Mouse (Mus musculus) intestine, postnatal 0 days (tissue): Measurements from ENCODE around the gene Gm20716. TPM values are rescaled to one million over a fixed set of nuclear protein-coding genes. Genes with fewer than 3 reads are reported as not detected.
A peak's percentile ranks its signal among the peaks of the same experiment; 100 is the strongest.

Source experiments
- ATAC-seq: fragments of 200-750 bp; cut with Nextera tagmentation; 2 replicates; pipeline ENCODE4 v1.8.0; 2017; ENCODE audit warnings: mild to moderate bottlenecking, moderate TSS enrichment, moderate library complexity
- H3K27ac ChIP-seq: fragments of 300-500 bp; sonication (generic); 2 replicates; pipeline ENCODE4 v1.5.1; 2014; ENCODE audit warnings: mild to moderate bottlenecking, low read depth, low read length, moderate library complexity
- H3K27me3 ChIP-seq: fragments of 300-500 bp; sonication (generic); replicated peaks from 2 replicates; pipeline ENCODE4 v1.6.1; 2014; ENCODE audit warnings: low read length, mixed read lengths; ENCODE audit not compliant: control insufficient read depth, insufficient read depth
- H3K36me3 ChIP-seq: fragments of 300-500 bp; sonication (generic); 2 replicates; pipeline ENCODE4 v1.6.1; 2014; ENCODE audit warnings: mild to moderate bottlenecking, moderate library complexity; ENCODE audit not compliant: control insufficient read depth, insufficient read depth
- H3K4me1 ChIP-seq: fragments of 300-500 bp; sonication (generic); replicated peaks from 2 replicates; pipeline ENCODE4 v1.6.1; 2014; ENCODE audit warnings: antibody characterized with exemption, low read length, mixed read lengths; ENCODE audit not compliant: control insufficient read depth, insufficient read depth
- H3K4me2 ChIP-seq: fragments of 300-500 bp; sonication (generic); replicated peaks from 2 replicates; pipeline ENCODE4 v1.6.1; 2014; ENCODE audit warnings: low read depth, mild to moderate bottlenecking, moderate library complexity
- H3K4me3 ChIP-seq: fragments of 300-500 bp; sonication (generic); 2 replicates; pipeline ENCODE4 v1.5.1; 2014; ENCODE audit warnings: low read depth, low read length
- H3K9ac ChIP-seq: fragments of 300-500 bp; sonication (generic); 2 replicates; pipeline ENCODE4 v1.6.1; 2014; ENCODE audit warnings: mild to moderate bottlenecking, low read depth, low read length
- H3K9me3 ChIP-seq: fragments of 300-500 bp; sonication (generic); 2 replicates; pipeline ENCODE4 v1.6.1; 2016; ENCODE audit warnings: mixed run types; ENCODE audit not compliant: control insufficient read depth
- CTCF ChIP-seq: sonication (generic); IDR thresholded peaks from 2 replicates; pipeline ENCODE4 v1.5.1; 2016; ENCODE audit warnings: low read depth, mild to moderate bottlenecking, control low read depth, antibody characterized with exemption, moderate library complexity
- WGBS: fragments of 180-500 bp; shearing (Covaris S2); extraction: QIAGEN DNeasy Blood & Tissue Kit; methylation state at CpG from one replicate; pipeline ENCODE4 v1.1.7; 2014; 5-methylcytosine and 5-hydroxymethylcytosine counted together
- polyA plus RNA-seq: library from polyadenylated mRNA; unstranded; fragments of >200 nt; fragmentation: Nextera tagmentation; extraction: Ambion mirVana; gene quantifications from 2 replicates; pipeline ENCODE4 v1.2.1, GENCODE M21; 2015

Gene Gm20716
- polyA plus RNA-seq, 1 experiment from 2014 or later: 4.8 TPM

DNA sequence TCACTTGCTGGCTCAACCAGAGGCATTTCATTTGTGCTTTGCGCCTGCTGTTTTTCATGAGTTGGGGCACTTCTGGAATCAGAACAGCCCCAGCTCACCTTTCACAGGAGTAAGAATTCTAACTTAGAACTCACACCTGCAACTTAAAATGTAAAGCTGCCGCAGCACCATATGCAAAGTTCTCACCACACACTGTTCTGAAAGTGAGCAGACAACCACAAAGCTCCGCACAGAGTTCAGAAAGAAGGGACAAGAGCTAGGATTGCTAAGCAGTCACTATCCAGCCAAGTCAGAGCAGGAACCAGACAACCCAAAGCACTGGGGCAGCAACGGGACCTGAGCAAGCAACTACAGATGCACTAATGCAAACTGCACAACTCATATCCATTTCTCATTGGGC lies 30.7 kb downstream of the Gm20716 start:
- Histone ChIP-seq H3K4me3 (no peak overlapping the region), H3K4me1 (peaks cover 5% of the 10 kb centered on the region; the same call in 1 of the 2 replicates), H3K27me3 (no peaks in the 10 kb centered on the region), H3K36me3 (peaks cover 10% of the 10 kb centered on the region), H3K9me3 (no peaks in the 10 kb centered on the region), H3K27ac (no peak overlapping the region), H3K9ac (no peak overlapping the region), H3K4me2 (no peak overlapping the region)
- ATAC-seq: no peak
- 77% methylated on average over 4 of the region's 4 CpGs for WGBS
- no peak for TF ChIP-seq CTCF

DNA sequence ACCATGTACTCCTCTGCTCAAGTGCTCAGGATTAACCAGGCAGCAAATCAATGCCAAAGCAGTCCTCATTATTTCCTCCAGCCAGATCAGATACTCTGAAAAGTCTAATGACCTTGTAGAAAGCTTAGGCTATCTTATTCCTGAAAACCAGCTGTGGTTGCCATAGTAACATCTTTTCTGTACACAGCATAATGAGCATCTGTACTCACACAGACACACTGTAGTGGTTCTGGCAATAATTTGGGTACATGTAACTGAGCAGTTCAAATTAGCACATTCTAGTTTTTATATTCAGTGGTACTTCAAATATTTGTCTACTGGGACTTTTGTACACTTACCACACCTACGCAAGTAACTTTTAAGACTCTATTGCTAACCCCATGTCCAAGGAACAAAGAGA lies 31.7 kb downstream of the Gm20716 start:
- 61% methylated on average over 1 of the region's 1 CpGs for WGBS

DNA sequence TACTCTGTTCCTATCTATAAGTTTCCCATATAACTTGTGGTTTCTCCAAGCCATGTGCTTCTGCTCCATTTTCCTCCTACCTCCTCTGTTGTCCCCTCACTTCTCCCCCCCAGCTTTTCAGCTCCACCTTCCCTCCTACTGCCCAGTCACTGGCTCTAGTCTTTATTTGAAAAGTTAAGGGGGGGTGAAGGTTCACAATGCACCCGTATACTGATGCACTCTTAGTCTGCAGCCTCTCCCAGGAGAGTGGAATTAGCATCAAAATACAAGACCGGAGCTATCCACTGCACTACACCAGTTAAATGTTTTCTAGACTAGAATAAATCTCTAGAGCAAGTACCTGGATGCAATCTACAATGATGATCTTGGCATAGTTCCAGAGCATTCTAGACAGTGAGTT lies 34.4 kb downstream of the Gm20716 start:
- no peak for ATAC-seq
- 47% methylated on average over 2 of the region's 2 CpGs for WGBS
- TF ChIP-seq CTCF: no peak
- Histone ChIP-seq H3K9ac (no peak overlapping the region), H3K36me3 (peaks cover 10% of the 10 kb centered on the region), H3K9me3 (no peaks in the 10 kb centered on the region), H3K27me3 (no peaks in the 10 kb centered on the region), H3K4me3 (no peak overlapping the region), H3K4me1 (peaks cover 5% of the 10 kb centered on the region; the same call in 1 of the 2 replicates), H3K27ac (no peak overlapping the region), H3K4me2 (no peak overlapping the region)

More for the DNA sequence above, 31.7 kb downstream of the Gm20716 start:
- Histone ChIP-seq H3K36me3 (peaks cover 10% of the 10 kb centered on the region), H3K9ac (no peak overlapping the region), H3K27ac (no peak overlapping the region), H3K4me1 (peaks cover 5% of the 10 kb centered on the region; the same call in 1 of the 2 replicates), H3K4me3 (no peak overlapping the region), H3K4me2 (no peak overlapping the region), H3K27me3 (no peaks in the 10 kb centered on the region), H3K9me3 (no peaks in the 10 kb centered on the region)
- ATAC-seq: no peak
- no peak for TF ChIP-seq CTCF

DNA sequence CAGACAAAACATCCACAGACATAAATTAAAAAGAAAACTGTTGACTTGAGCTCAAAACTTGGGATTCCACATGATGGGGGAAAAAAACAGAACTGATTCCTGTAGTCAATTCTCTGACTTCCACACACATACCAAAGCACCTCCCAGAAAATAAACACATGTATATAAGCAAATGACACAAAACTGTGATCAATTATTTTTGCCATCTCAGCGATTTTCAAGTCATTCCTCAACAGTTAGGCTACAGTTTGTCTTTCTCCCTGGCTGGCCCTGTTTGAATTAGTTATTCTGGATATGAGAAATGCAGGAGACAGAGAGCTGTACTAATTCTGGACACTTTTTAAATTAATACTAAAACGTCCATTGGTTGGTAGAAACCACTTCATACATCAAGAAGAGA lies 36.5 kb downstream of the Gm20716 start:
- no peak overlapping the region for H3K4me3 ChIP-seq
- H3K9me3 ChIP-seq: no peaks in the 10 kb centered on the region
- no peak for TF ChIP-seq CTCF
- no peak overlapping the region for H3K9ac ChIP-seq
- ATAC-seq: no peak
- no peak overlapping the region for H3K4me2 ChIP-seq
- peaks cover 3% of the 10 kb centered on the region; the same call in 1 of the 2 replicates for H3K4me1 ChIP-seq
- no peak overlapping the region for H3K27ac ChIP-seq
- peaks cover 8% of the 10 kb centered on the region for H3K36me3 ChIP-seq
- WGBS: 52% methylated on average over 2 of the region's 2 CpGs
- H3K27me3 ChIP-seq: no peaks in the 10 kb centered on the region

DNA sequence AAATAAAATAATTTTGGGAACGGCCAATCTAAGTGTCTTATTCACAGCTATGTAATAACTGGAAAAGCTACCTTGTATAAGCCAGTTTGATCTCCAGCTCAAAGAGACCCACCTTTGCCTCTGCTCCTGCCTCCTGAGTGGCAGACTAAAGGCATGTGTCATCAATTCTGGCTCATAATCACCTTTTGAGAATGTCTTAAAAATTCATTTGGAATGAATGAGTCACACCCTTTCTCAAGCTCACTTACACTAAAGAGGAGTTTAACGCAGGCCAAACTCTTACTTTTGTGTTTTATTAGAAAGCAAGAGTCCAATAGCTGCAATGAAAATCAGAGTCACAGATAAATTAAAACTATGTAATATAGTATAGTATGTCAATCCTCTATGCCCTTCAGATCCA lies 38.3 kb downstream of the Gm20716 start:
- Histone ChIP-seq H3K36me3 (peaks cover 5% of the 10 kb centered on the region), H3K9me3 (no peaks in the 10 kb centered on the region), H3K27ac (no peak overlapping the region), H3K4me2 (no peak overlapping the region), H3K4me3 (no peak overlapping the region), H3K27me3 (no peaks in the 10 kb centered on the region), H3K4me1 (no peaks in the 10 kb centered on the region; the same call in 1 of the 2 replicates), H3K9ac (no peak overlapping the region)
- ATAC-seq: no peak
- WGBS: 88% methylated on average over 2 of the region's 2 CpGs
- no peak for TF ChIP-seq CTCF

DNA sequence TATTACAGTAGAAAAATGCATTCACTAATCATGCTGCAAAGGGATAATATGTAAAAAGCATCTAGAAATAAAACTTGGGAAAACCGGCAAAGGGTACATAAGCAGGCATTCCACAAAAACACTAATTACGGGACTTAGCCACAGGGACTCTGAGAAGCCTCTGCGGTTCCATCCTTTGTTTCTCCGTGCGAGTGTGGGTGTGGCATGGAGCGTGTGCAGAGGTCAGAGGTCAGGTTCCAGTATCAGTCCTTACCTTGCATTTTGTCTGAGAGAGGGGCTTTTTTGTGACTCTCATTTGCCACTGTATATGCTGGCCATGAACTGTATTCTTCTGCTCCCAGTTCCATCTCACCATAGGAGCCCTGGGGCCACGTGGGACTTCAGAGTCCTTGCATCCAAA lies 54.2 kb downstream of the Gm20716 start:
- TF ChIP-seq CTCF: no peak
- no peaks in the 10 kb centered on the region for H3K4me1 ChIP-seq
- H3K27ac ChIP-seq: no peak overlapping the region
- ATAC-seq: no peak
- no peak overlapping the region for H3K9ac ChIP-seq
- no peak overlapping the region for H3K4me2 ChIP-seq
- no peaks in the 10 kb centered on the region for H3K9me3 ChIP-seq
- 0 out of 2 replicates have a peak, but pooled peaks cover 8% of the 10 kb centered on the region for H3K36me3 ChIP-seq
- no peaks in the 10 kb centered on the region for H3K27me3 ChIP-seq
- H3K4me3 ChIP-seq: no peak overlapping the region
- WGBS: 45% methylated on average over 7 of the region's 7 CpGs

DNA sequence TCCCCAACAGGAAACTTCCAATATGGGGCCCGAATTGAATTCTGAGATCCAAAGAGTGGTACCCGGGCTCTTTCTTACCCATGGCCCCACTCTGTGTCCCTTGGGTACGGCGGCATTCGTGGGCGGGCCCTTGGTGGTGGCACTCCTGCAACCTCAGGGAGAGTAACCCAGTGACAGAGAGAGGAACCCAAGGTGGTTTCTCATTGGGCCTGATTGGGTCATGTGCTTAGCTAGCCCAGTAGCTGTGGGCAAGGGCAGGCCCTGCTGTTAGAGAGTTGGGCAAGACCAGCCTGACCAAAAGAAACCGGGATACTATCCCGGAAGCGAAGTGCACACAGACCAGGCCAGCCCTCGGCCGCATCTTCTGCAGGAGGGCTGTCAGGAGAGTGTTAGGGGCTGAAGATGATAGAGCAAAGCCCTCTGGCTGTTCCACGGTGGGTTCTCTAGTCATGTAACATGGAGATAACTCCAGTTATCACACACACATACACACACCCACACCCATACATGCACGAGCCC lies 59.9 kb downstream of the Gm20716 start:
- 14% methylated on average over 13 of the region's 13 CpGs for WGBS
- no peak overlapping the region for H3K9ac ChIP-seq
- peak overlapping the region; percentile 46; the same call in 1 of the 2 replicates for H3K27ac ChIP-seq

More for the DNA sequence above, 59.9 kb downstream of the Gm20716 start:
- no peaks in the 10 kb centered on the region; the same call in 1 of the 2 replicates for H3K4me1 ChIP-seq
- H3K27me3 ChIP-seq: no peaks in the 10 kb centered on the region
- no peaks in the 10 kb centered on the region for H3K36me3 ChIP-seq
- peak overlapping the region; percentile 62 for H3K4me2 ChIP-seq
- peak overlapping the region; percentile 13 for H3K4me3 ChIP-seq
- ATAC-seq: peak; percentile 99
- TF ChIP-seq CTCF: no peak
- no peaks in the 10 kb centered on the region for H3K9me3 ChIP-seq
